Comparison of ENCODE assay signal across 20 mouse cellular contexts in the genomic region with DNA sequence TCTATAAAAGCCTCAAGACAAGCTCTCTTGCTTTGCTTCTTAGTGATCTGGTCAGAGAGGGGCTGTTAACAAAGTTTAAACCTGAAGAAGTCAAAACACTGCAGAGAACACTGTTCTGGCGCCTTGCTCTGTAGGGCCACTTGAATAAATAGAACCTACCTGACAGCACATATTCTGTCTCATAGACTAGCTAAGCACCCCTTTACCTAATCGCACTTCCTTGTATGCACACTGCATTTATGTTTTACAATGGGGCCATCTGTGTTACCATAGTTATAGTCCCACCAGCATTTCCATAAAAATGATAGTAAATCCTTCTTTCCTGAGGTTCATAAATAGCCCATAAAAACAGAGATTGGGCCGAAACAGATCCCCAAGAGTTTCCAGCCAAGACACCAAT.
DNase-seq lines count a peak whose midpoint lies in the region; ATAC-seq lines count a peak whose summit lies in the region.
"Had no signal": no experiment of that assay in that cellular context is flagged by ENCODE, and none has a peak within 500 bp of the region (broad histone marks: within the 10 kb centered on the region; RNA-seq: fewer than 3 reads in every experiment).

No protein-coding gene starts in this region.

- no peaks in the 10 kb centered on the region for H3K36me3 ChIP-seq in hindbrain, embryonic 10.5 days
- H3K36me3 ChIP-seq in hindbrain, embryonic 16.5 days (ENCODE audit: control insufficient read depth, insufficient read depth, low read length) = no peaks in the 10 kb centered on the region
- no peaks in the 10 kb centered on the region for H3K36me3 ChIP-seq in neural tube, embryonic 12.5 days
- no peaks in the 10 kb centered on the region for H3K36me3 ChIP-seq in neural tube, embryonic 15.5 days
- no peaks in the 10 kb centered on the region for H3K36me3 ChIP-seq in limb, embryonic 12.5 days
- H3K36me3 ChIP-seq in neural tube, embryonic 14.5 days (ENCODE audit: control insufficient read depth, insufficient read depth, low read length) = no peaks in the 10 kb centered on the region
- H3K36me3 ChIP-seq in kidney, embryonic 16.5 days (ENCODE audit: insufficient read depth, low read length) = no peaks in the 10 kb centered on the region
- H3K36me3 ChIP-seq: embryonic facial prominence, embryonic 10.5 days; hindbrain, embryonic 12.5 days; stomach, embryonic 15.5 days had no signal

- no peak overlapping the region for H3K4me2 ChIP-seq in hindbrain, embryonic 16.5 days (ENCODE audit: low read length)
- no peak overlapping the region for H3K4me2 ChIP-seq in neural tube, embryonic 12.5 days (replicated peaks)
- H3K4me2 ChIP-seq in neural tube, embryonic 15.5 days = no peak overlapping the region
- no peak overlapping the region for H3K4me2 ChIP-seq in limb, embryonic 12.5 days
- no peak overlapping the region for H3K4me2 ChIP-seq in neural tube, embryonic 14.5 days (ENCODE audit: low read depth, low read length)
- H3K4me2 ChIP-seq in kidney, embryonic 16.5 days (replicated peaks; ENCODE audit: low read depth, low read length) = no peak overlapping the region
- H3K4me2 ChIP-seq: heart, embryonic 11.5 days; hindbrain, embryonic 12.5 days; stomach, embryonic 15.5 days had no signal

- H3K9ac ChIP-seq in hindbrain, embryonic 16.5 days (ENCODE audit: low read depth, low read length) = no peak overlapping the region
- no peak overlapping the region for H3K9ac ChIP-seq in neural tube, embryonic 12.5 days
- no peak overlapping the region for H3K9ac ChIP-seq in neural tube, embryonic 15.5 days (replicated peaks)
- no peak overlapping the region for H3K9ac ChIP-seq in limb, embryonic 12.5 days (replicated peaks)
- H3K9ac ChIP-seq in neural tube, embryonic 14.5 days (replicated peaks; ENCODE audit: low read depth, low read length) = no peak overlapping the region
- H3K9ac ChIP-seq in kidney, embryonic 16.5 days (replicated peaks; ENCODE audit: low read length) = no peak overlapping the region
- H3K9ac ChIP-seq: hindbrain, embryonic 12.5 days; stomach, embryonic 15.5 days had no signal

- no peak for DNase-seq in hindbrain, embryonic 10.5 days (ENCODE audit: low spot score)
- no peak for DNase-seq in lung, postnatal 10 days
- DNase-seq: adrenal gland, postnatal 36 days; cerebellum, adult 11 months; gastrocnemius, postnatal 14 days; heart, adult 11 months; kidney, adult 8-10 months; kidney, postnatal 14 days; thymus, postnatal 36 days had no signal

- ATAC-seq in hindbrain, embryonic 16.5 days = no peak
- peak; percentile 34; the same call in 1 of the 2 replicates for ATAC-seq in neural tube, embryonic 12.5 days (ENCODE audit: low FRiP score, low read depth)
- no peak; the same call in 1 of the 2 replicates for ATAC-seq in neural tube, embryonic 15.5 days (ENCODE audit: low FRiP score)
- peak; percentile 68 for ATAC-seq in limb, embryonic 12.5 days (ENCODE audit: insufficient number of reproducible peaks, insufficient read depth, low FRiP score, low TSS enrichment, low read depth)
- peak; percentile 32; the same call in 1 of the 2 replicates for ATAC-seq in neural tube, embryonic 14.5 days (ENCODE audit: low read depth)
- ATAC-seq in kidney, embryonic 16.5 days (ENCODE audit: low FRiP score, low TSS enrichment) = no peak
- ATAC-seq: CD4-positive, CD25-positive, alpha-beta regulatory T cell, adult 4 months had no signal

- H3K4me3 ChIP-seq in hindbrain, embryonic 10.5 days = no peak overlapping the region
- H3K4me3 ChIP-seq in hindbrain, embryonic 16.5 days (ENCODE audit: low read length) = no peak overlapping the region
- no peak overlapping the region for H3K4me3 ChIP-seq in neural tube, embryonic 12.5 days
- no peak overlapping the region for H3K4me3 ChIP-seq in neural tube, embryonic 15.5 days (replicated peaks)
- H3K4me3 ChIP-seq in limb, embryonic 12.5 days (replicated peaks) = no peak overlapping the region
- H3K4me3 ChIP-seq in neural tube, embryonic 14.5 days (ENCODE audit: low read depth, low read length) = no peak overlapping the region
- H3K4me3 ChIP-seq in kidney, embryonic 16.5 days (ENCODE audit: low read length) = no peak overlapping the region
- H3K4me3 ChIP-seq: embryonic facial prominence, embryonic 10.5 days; hindbrain, embryonic 12.5 days; stomach, embryonic 15.5 days had no signal

- H3K4me1 ChIP-seq in hindbrain, embryonic 10.5 days (replicated peaks) = peaks cover 18% of the 10 kb centered on the region
- H3K4me1 ChIP-seq in hindbrain, embryonic 16.5 days (ENCODE audit: control insufficient read depth, insufficient read depth, low read depth, low read length) = no peaks in the 10 kb centered on the region
- peaks cover 4% of the 10 kb centered on the region; the same call in 1 of the 2 replicates for H3K4me1 ChIP-seq in neural tube, embryonic 12.5 days
- H3K4me1 ChIP-seq in neural tube, embryonic 15.5 days = peaks cover 6% of the 10 kb centered on the region
- H3K4me1 ChIP-seq in limb, embryonic 12.5 days (replicated peaks) = peaks cover 7% of the 10 kb centered on the region; the same call in 1 of the 2 replicates
- H3K4me1 ChIP-seq in neural tube, embryonic 14.5 days (ENCODE audit: control insufficient read depth, insufficient read depth, low read length) = no peaks in the 10 kb centered on the region
- no peaks in the 10 kb centered on the region for H3K4me1 ChIP-seq in kidney, embryonic 16.5 days (ENCODE audit: insufficient read depth, low read length)
- H3K4me1 ChIP-seq: stomach, embryonic 15.5 days had no signal

- no peaks in the 10 kb centered on the region for H3K9me3 ChIP-seq in hindbrain, embryonic 10.5 days
- H3K9me3 ChIP-seq in hindbrain, embryonic 16.5 days (ENCODE audit: control insufficient read depth, low read length) = no peaks in the 10 kb centered on the region
- no peaks in the 10 kb centered on the region for H3K9me3 ChIP-seq in neural tube, embryonic 12.5 days
- H3K9me3 ChIP-seq in neural tube, embryonic 15.5 days (replicated peaks) = no peaks in the 10 kb centered on the region
- H3K9me3 ChIP-seq in limb, embryonic 12.5 days = no peaks in the 10 kb centered on the region
- H3K9me3 ChIP-seq in neural tube, embryonic 14.5 days (ENCODE audit: control insufficient read depth, low read length) = no peaks in the 10 kb centered on the region
- no peaks in the 10 kb centered on the region for H3K9me3 ChIP-seq in kidney, embryonic 16.5 days (ENCODE audit: low read length)
- H3K9me3 ChIP-seq: embryonic facial prominence, embryonic 10.5 days; hindbrain, embryonic 12.5 days; stomach, embryonic 15.5 days had no signal

- no peaks in the 10 kb centered on the region for H3K27me3 ChIP-seq in hindbrain, embryonic 10.5 days (ENCODE audit: insufficient read depth, poor library complexity, severe bottlenecking)
- H3K27me3 ChIP-seq in hindbrain, embryonic 16.5 days (replicated peaks; ENCODE audit: control insufficient read depth, insufficient read depth, low read length) = no peaks in the 10 kb centered on the region
- H3K27me3 ChIP-seq in neural tube, embryonic 12.5 days (replicated peaks) = no peaks in the 10 kb centered on the region
- H3K27me3 ChIP-seq in neural tube, embryonic 15.5 days (replicated peaks) = no peaks in the 10 kb centered on the region
- no peaks in the 10 kb centered on the region for H3K27me3 ChIP-seq in limb, embryonic 12.5 days
- no peaks in the 10 kb centered on the region for H3K27me3 ChIP-seq in neural tube, embryonic 14.5 days (ENCODE audit: control insufficient read depth, insufficient read depth, low read length)
- no peaks in the 10 kb centered on the region for H3K27me3 ChIP-seq in kidney, embryonic 16.5 days (ENCODE audit: insufficient read depth, low read length)
- H3K27me3 ChIP-seq: hindbrain, embryonic 12.5 days; stomach, embryonic 15.5 days had no signal

- WGBS in hindbrain, embryonic 10.5 days = 83% methylated on average over 3 of the region's 3 CpGs
- 68% methylated on average over 3 of the region's 3 CpGs for WGBS in hindbrain, embryonic 16.5 days
- WGBS in neural tube, embryonic 12.5 days = 35% methylated on average over 3 of the region's 3 CpGs
- WGBS in neural tube, embryonic 15.5 days = 41% methylated on average over 3 of the region's 3 CpGs
- 38% methylated on average over 3 of the region's 3 CpGs for WGBS in limb, embryonic 12.5 days
- 31% methylated on average over 3 of the region's 3 CpGs for WGBS in neural tube, embryonic 14.5 days
- WGBS in kidney, embryonic 16.5 days = 76% methylated on average over 3 of the region's 3 CpGs

- peak overlapping the region; percentile 80 for H3K27ac ChIP-seq in hindbrain, embryonic 10.5 days
- H3K27ac ChIP-seq in hindbrain, embryonic 16.5 days (ENCODE audit: low read depth, low read length) = no peak overlapping the region
- no peak overlapping the region for H3K27ac ChIP-seq in neural tube, embryonic 12.5 days
- H3K27ac ChIP-seq in neural tube, embryonic 15.5 days (replicated peaks) = no peak overlapping the region
- no peak overlapping the region for H3K27ac ChIP-seq in limb, embryonic 12.5 days
- no peak overlapping the region for H3K27ac ChIP-seq in neural tube, embryonic 14.5 days (ENCODE audit: low read depth, low read length)
- H3K27ac ChIP-seq in kidney, embryonic 16.5 days (ENCODE audit: low read length) = no peak overlapping the region
- H3K27ac ChIP-seq: embryonic facial prominence, embryonic 10.5 days; hindbrain, embryonic 12.5 days; stomach, embryonic 15.5 days had no signal

Comparison
In these comparisons a context has a peak if more than half of its experiments do, and no peak if none do; other contexts are left out.
1. ATAC-seq: peak in neural tube, embryonic 12.5 days (single experiment), limb, embryonic 12.5 days (single experiment) and neural tube, embryonic 14.5 days (single experiment); none in hindbrain, embryonic 16.5 days (single experiment), neural tube, embryonic 15.5 days (single experiment) and kidney, embryonic 16.5 days (single experiment).